Mouse (Mus musculus) E14TG2a.4 (cell line): Measurements from ENCODE around the gene Zfp454.

Experiments used
- CTCF ChIP-seq: conservative IDR thresholded peaks from 2 replicates; pipeline ENCODE4 v1.5.1; 2014; ENCODE audit warnings: low read length
- NANOG ChIP-seq: IDR thresholded peaks from 2 replicates; pipeline ENCODE4 v1.6.1; 2014; ENCODE audit warnings: borderline replicate concordance, low read length, mixed read lengths

- TF ChIP-seq CTCF (no peak), NANOG (no peak)
These were observed at the start of gene Zfp454 for GRCm38 (mm10) chr11:50887390-50888128.
